Mouse (Mus musculus) WW6 (cell line): ENCODE data around the gene Majin.

ENCODE experiments used
- DNase-seq: peaks from one replicate; pipeline ENCODE4 v3.0.0-alpha.2; 2013; ENCODE audit warnings: low read depth, low spot score

The Majin gene

GRCm38 (mm10) chr19:6227864-6228263, 43.7 kb downstream of the Majin start:
- DNase-seq: no peak

GRCm38 (mm10) chr19:6230411-6230810, 46.2 kb downstream of the Majin start:
- DNase-seq: no peak

GRCm38 (mm10) chr19:6231036-6231435, 46.8 kb downstream of the Majin start:
- DNase-seq: no peak

DNA sequence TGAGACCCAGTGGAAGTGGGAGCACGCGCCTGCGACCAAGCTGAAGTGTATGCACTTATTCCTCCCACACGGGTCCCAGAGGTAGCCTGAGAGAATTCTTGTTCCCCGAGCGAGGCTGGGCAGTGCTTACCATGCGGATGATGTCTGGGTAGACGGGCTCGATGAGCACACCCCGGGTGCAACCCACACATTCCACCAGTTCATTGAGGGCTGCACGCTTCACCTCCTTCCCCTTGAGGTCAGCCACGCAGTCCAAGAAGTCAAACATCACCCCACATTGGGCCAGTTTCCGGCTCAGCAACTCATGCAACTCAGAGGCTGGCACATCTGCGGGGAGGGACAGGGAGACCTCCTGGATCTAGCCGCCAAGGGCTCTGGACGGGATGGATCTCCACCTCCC, 49.5 kb downstream of the Majin start:
- no peak for DNase-seq

DNA sequence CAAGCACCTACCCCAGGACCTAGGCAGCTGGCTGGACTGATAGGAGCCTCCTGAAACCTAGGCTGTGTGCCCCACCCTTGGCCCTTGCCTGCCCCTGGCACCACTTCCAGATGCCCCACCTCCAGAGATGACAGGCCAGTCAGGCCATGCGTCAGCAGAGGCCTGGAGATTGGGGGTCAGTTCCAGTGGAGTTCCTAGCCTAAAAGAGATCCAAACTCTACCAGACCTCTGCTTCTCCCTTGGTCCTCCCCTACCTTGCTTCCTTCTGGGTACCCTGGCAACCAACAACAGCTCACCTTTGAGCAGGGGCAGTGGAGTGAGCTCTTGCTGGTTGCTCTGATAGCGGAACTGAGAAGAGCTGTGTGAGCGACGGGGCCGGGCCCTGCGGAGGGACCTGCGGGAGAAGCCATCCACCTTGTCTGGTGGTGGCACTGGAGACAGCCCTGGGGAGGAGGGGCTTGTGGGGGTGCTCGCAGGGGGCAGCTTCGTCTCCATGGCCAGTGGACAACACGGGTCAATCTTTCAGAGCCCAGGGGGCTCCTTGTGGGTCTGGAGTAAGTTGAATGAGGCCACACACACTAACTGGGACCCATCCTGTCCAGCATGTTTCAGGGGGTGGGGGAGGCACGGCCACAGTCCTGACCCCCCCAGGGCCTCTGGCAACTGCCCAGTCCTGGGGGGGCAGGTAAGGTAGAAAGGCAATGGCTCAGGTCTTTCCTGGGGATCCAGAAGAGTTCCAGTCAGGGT, 50.3 kb downstream of the Majin start:
- no peak for DNase-seq

DNA sequence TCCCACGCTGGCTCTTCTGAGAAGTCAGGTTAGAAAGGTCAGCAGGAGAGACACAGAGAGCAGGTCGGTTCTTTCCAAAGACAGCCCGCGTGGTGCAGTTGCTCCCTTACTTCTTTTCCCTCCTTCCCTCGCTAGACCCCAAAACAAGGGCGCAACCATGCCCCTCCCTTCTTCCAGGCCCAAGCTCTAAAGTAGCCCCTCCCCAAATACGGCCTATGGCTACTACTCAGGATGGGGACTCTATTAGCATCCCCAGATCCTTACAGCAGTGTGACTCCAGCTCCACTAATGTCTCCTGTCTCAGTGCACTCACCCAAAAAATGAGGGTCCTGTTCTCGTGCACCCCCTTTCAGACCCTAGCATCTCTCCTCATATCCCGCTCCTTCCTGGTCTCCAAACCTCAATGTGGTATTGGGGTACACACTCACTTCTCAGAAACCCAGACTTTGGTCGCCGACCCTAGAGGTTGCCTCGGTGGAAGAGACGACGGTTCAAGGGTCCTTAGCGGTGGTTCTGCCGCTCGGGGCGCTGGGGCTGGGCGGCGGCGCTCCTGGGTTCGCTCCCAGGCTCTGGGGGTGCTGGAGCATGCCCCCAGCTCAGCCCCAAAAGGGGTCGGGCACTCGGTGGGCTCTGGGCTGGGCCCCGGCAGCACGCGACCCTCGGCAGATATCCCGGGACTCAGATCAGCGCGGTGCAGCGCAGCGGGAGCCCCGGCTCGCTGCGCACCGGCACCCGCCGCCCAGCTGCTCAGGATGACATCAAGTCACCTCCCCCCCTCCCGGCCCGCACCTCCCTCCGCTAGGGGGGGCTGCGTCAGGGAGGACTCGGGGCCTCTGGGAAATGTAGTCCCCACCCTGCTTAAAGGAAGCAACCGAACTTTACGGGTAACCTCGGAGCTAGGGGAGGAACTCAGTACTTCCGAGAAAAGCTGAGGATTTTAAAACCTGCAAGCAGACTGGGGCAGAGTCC, 51.2 kb downstream of the Majin start, which contains the start of gene Ppp2r5b:
Ppp2r5b (minus strand) TSS at position 789 of the 969 bp plus-strand sequence.
- DNase-seq: peak; percentile 65

- DNase-seq: no peak
These were observed 51.9 kb downstream of the Majin start for GRCm38 (mm10) chr19:6236053-6236441.

GRCm38 (mm10) chr19:6236842-6237241, 52.7 kb downstream of the Majin start:
- no peak for DNase-seq

GRCm38 (mm10) chr19:6238740-6239139, 54.6 kb downstream of the Majin start:
- DNase-seq: no peak

- no peak for DNase-seq
These were observed 55.9 kb downstream of the Majin start for GRCm38 (mm10) chr19:6240136-6240535.

GRCm38 (mm10) chr19:6240725-6241124, 56.5 kb downstream of the Majin start:
- DNase-seq: no peak

DNA sequence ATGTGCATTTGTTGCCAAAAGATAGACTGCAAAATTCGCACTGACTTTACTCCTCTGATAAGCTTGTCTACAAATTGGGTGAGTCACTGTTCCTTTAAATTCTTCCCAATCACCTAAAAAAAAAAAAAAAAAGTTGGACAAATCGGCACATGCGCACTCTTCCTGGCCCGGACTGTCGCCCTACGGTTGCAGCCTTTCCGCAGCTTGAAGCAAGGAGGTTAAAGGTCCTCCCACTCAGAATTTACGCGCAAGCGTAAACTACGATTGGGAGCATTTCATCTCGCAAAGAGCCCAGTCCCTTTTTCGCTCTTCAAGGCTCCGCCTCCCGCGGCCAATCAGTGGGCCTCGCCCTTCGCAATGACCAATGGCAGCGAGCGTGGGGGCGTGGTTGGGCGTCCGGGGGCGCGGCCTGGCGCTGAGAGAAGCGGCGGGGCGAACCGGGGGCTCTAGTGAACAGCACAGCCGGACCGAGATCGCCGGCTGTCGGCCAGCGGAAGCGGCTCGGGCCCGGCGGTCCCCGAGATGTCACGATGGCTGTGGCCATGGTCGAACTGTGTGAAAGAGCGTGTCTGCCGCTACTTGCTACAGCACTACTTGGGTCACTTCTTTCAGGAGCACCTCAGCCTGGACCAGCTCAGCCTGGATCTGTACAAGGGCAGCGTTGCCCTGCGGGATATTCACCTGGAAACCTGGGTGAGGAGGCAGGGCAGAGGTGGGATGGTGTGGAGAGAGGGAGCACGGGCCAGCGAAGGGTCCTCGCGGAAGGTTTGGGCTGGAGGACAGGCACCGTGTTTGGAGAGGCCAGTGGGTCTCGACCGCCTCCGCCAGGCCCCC, 57.3 kb downstream of the Majin start, which contains the start of gene Atg2a:
Atg2a (plus strand) TSS at position 395 of the 834 bp plus-strand sequence.
- DNase-seq: peak; percentile 96

- peak; percentile 60 for DNase-seq
These were observed 58.1 kb downstream of the Majin start for GRCm38 (mm10) chr19:6242281-6242680.

DNA sequence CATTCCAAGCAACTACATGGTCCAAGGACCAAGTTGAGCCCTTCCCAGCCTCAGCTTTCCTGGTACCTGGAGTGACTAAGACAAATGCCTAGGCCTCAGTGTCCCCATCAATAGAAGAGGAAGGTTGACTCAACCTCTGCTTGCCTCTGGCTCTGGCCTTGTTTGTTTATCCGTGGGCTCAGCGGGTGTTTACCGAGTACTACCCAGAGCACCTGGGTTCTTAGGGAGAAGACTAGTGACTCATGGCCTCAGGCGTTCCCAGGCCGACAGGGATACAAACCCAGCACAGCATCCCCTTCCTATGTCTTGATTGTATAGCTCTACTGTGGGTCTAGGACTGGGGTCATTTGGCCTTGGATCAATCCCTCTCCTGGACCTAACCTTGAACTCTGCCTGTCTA, 59.0 kb downstream of the Majin start:
- no peak for DNase-seq

- no peak for DNase-seq
These were observed 61.6 kb downstream of the Majin start for GRCm38 (mm10) chr19:6245806-6246205.

DNA sequence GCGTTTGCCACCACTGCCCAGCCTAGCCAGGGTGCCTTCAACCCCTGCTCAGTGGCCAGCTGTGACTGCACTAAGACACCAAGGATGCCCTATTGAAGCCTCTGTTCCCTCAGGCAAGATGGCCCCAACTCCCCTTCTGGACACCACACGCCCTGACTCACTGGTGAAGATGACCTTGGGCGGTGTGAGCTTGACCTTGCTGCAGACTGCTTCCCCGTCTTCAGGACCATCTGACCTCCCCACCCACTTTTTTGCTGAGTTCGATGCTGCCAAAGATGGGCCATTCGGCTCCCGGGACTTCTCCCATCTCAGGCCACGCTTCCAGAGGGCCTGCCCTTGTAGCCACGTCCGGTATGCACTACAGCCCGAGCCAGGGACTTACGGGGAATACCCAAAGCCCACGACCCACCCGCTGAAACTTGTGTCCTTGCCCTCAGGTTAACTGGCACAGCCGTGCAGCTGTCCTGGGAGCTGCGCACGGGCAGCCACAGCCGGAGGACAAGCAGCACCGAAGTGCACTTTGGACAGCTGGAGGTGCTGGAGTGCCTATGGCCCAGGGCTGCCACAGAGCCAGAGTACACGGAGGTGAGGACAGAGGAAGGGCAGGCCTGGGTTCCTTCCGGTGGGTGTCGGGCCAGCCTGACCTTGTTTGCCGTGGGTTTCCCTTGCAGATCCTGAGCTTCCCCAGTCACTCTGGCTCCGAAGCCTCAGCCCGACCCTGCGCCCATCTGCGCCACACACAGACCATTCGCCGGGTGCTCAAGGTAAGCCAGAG, 63.5 kb downstream of the Majin start:
- no peak for DNase-seq

GRCm38 (mm10) chr19:6253021-6253420, 68.8 kb downstream of the Majin start:
- DNase-seq: no peak

DNA sequence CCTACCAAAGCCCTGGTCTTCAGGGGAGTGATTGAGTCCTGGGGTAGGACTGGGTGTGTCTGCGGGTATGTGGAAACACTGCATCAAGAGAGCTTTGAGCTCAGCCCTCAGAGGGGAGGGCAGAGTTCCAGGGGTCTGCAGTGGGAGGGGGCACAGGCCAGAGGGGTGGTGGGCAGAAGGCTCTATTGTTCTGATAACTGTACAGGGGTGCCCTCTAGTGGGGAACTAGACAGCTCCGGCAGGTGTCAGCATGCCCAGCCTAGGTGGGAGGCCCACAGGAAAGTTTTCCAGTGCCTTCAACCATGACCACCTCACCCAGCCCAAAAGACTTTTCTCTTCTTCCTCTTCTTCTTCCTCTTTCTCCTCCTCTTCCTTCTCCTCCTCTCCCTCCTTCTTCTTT, 76.2 kb downstream of the Majin start:
- DNase-seq: no peak

- no peak for DNase-seq
These were observed 76.8 kb downstream of the Majin start for GRCm38 (mm10) chr19:6260946-6261345.

DNA sequence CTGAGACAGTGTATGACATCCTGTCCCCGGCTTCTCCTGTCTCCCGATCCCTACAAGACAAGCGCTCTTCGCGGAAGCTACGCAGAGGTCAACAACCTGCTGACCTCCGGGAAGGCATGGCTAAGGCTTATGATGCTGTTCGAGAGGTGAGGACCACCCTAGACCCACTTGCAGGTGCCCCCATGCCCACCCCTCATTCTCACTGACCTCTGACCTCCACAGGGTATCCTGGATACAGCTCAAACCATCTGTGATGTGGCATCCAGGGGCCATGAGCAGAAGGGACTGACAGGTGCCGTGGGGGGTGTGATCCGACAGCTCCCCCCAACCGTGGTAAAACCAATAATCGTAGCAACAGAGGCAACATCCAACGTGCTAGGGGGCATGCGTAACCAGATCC, 77.2 kb downstream of the Majin start:
- DNase-seq: no peak

DNA sequence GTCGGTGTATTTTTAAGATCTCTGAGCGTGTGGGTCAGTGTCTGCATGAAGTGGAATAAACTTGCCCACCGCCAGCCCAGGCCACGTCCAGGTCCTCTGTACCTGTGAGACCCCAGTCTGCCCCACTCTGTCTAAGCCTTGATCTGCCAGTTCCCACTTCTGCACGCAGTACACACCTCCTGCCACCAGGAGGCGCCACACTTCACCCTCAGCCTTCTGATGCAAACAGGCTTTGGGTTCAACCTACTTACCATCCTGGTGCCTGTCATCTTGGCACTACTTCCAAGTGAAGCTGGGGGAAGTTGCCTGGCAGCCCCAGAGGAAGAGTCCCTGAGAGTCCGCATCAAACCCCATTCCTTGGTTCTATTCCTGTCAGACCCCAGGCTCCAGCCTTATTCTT, 78.0 kb downstream of the Majin start:
- peak; percentile 61 for DNase-seq
